Mouse (Mus musculus) kidney, embryonic 15.5 days (tissue): Measurements from ENCODE around the gene Dera. TPM values are rescaled to one million over a fixed set of nuclear protein-coding genes. Genes with fewer than 3 reads are reported as not detected.

Source experiments
- ATAC-seq: fragments of 200-750 bp; cut with Nextera tagmentation; replicated peaks from 2 replicates; pipeline ENCODE4 v1.8.0; 2017; ENCODE audit warnings: moderate TSS enrichment; ENCODE audit not compliant: low FRiP score
- H3K27ac ChIP-seq: fragments of 300-500 bp; sonication (generic); 2 replicates; pipeline ENCODE4 v1.5.1; 2015; ENCODE audit warnings: mild to moderate bottlenecking, inconsistent platforms
- H3K27me3 ChIP-seq: fragments of 300-500 bp; sonication (generic); 2 replicates; pipeline ENCODE4 v1.6.1; 2015; ENCODE audit warnings: inconsistent platforms
- H3K36me3 ChIP-seq: fragments of 300-500 bp; sonication (generic); 2 replicates; pipeline ENCODE4 v1.6.1; 2015; ENCODE audit warnings: inconsistent platforms
- H3K4me1 ChIP-seq: fragments of 300-500 bp; sonication (generic); 2 replicates; pipeline ENCODE4 v1.6.1; 2015; ENCODE audit warnings: inconsistent platforms
- H3K4me2 ChIP-seq: fragments of 300-500 bp; sonication (generic); 2 replicates; pipeline ENCODE4 v1.6.1; 2015; ENCODE audit warnings: moderate library complexity, mild to moderate bottlenecking, inconsistent platforms
- H3K4me3 ChIP-seq: fragments of 300-500 bp; sonication (generic); replicated peaks from 2 replicates; pipeline ENCODE4 v1.5.1; 2015; ENCODE audit warnings: mild to moderate bottlenecking, inconsistent platforms
- H3K9ac ChIP-seq: fragments of 300-500 bp; sonication (generic); 2 replicates; pipeline ENCODE4 v1.6.1; 2015; ENCODE audit warnings: mild to moderate bottlenecking, inconsistent platforms
- H3K9me3 ChIP-seq: fragments of 300-500 bp; sonication (generic); replicated peaks from 2 replicates; pipeline ENCODE4 v1.6.1; 2016; ENCODE audit warnings: inconsistent platforms
- WGBS: fragments of 180-500 bp; shearing (Covaris S2); methylation state at CpG from one replicate; pipeline ENCODE4 v1.1.7; 2015; ENCODE audit warnings: mixed read lengths; 5-methylcytosine and 5-hydroxymethylcytosine counted together
- polyA plus RNA-seq: library from polyadenylated mRNA; unstranded; fragments of >200 nt; fragmentation: Nextera tagmentation; extraction: Ambion mirVana; gene quantifications from 2 replicates; pipeline ENCODE4 v1.2.1, GENCODE M21; 2015

The Dera gene
- polyA plus RNA-seq, 1 experiment from 2014 or later: 66.3 TPM

GRCm38 (mm10) chr6:137789658-137790057 is 35.3 kb downstream of the Dera start:
- no peaks in the 10 kb centered on the region for H3K9me3 ChIP-seq
- H3K4me3 ChIP-seq: no peak overlapping the region
- 68% methylated on average over 2 of the region's 2 CpGs for WGBS
- no peak overlapping the region for H3K27ac ChIP-seq
- H3K4me2 ChIP-seq: no peak overlapping the region
- H3K4me1 ChIP-seq: no peaks in the 10 kb centered on the region
- H3K27me3 ChIP-seq: no peaks in the 10 kb centered on the region
- ATAC-seq: no peak
- no peak overlapping the region for H3K9ac ChIP-seq
- H3K36me3 ChIP-seq: no peaks in the 10 kb centered on the region

- Histone ChIP-seq H3K27ac (no peak overlapping the region), H3K9ac (no peak overlapping the region), H3K9me3 (peaks cover 8% of the 10 kb centered on the region), H3K27me3 (no peaks in the 10 kb centered on the region), H3K4me1 (no peaks in the 10 kb centered on the region), H3K4me3 (no peak overlapping the region), H3K36me3 (peaks cover 20% of the 10 kb centered on the region), H3K4me2 (no peak overlapping the region)
- 17% methylated on average over 2 of the region's 2 CpGs for WGBS
- ATAC-seq: no peak
These were observed 41.1 kb downstream of the Dera start for GRCm38 (mm10) chr6:137795494-137795893.

- Histone ChIP-seq H3K4me2 (no peak overlapping the region), H3K4me1 (no peaks in the 10 kb centered on the region), H3K9ac (no peak overlapping the region), H3K9me3 (peaks cover 8% of the 10 kb centered on the region), H3K36me3 (peaks cover 26% of the 10 kb centered on the region), H3K27me3 (no peaks in the 10 kb centered on the region), H3K4me3 (no peak overlapping the region), H3K27ac (no peak overlapping the region)
- WGBS: 73% methylated on average over 29 of the region's 29 CpGs
- ATAC-seq: no peak
These were observed 42.5 kb downstream of the Dera start for GRCm38 (mm10) chr6:137796596-137797567.

- Histone ChIP-seq H3K9ac (no peak overlapping the region), H3K27me3 (no peaks in the 10 kb centered on the region), H3K27ac (no peak overlapping the region), H3K4me1 (peaks cover 16% of the 10 kb centered on the region), H3K9me3 (peaks cover 8% of the 10 kb centered on the region), H3K36me3 (peaks cover 33% of the 10 kb centered on the region), H3K4me2 (no peak overlapping the region), H3K4me3 (no peak overlapping the region)
- no peak for ATAC-seq
- 47% methylated on average over 9 of the region's 9 CpGs for WGBS
These were observed 44.9 kb downstream of the Dera start for GRCm38 (mm10) chr6:137799253-137799652.

- Histone ChIP-seq H3K27me3 (no peaks in the 10 kb centered on the region), H3K4me3 (no peak overlapping the region), H3K36me3 (peaks cover 27% of the 10 kb centered on the region), H3K27ac (peak overlapping the region; percentile 60), H3K9me3 (peaks cover 12% of the 10 kb centered on the region), H3K9ac (no peak overlapping the region), H3K4me1 (peaks cover 29% of the 10 kb centered on the region), H3K4me2 (no peak overlapping the region)
- WGBS: 43% methylated on average over 12 of the region's 12 CpGs
- peak; percentile 53 for ATAC-seq
These were observed 49.2 kb downstream of the Dera start for GRCm38 (mm10) chr6:137803456-137804005.

- Histone ChIP-seq H3K9ac (no peak overlapping the region), H3K9me3 (peaks cover 12% of the 10 kb centered on the region), H3K27me3 (no peaks in the 10 kb centered on the region), H3K4me2 (no peak overlapping the region), H3K27ac (peak overlapping the region; percentile 60), H3K4me3 (no peak overlapping the region), H3K36me3 (peaks cover 25% of the 10 kb centered on the region), H3K4me1 (peaks cover 35% of the 10 kb centered on the region)
- WGBS: 59% methylated on average over 7 of the region's 7 CpGs
- peak; percentile 16; the same call in 1 of the 2 replicates for ATAC-seq
These were observed 49.8 kb downstream of the Dera start for GRCm38 (mm10) chr6:137804121-137804520.

- peaks cover 12% of the 10 kb centered on the region for H3K9me3 ChIP-seq
- no peak overlapping the region for H3K4me3 ChIP-seq
- peak overlapping the region; percentile 60; the same call in 1 of the 2 replicates for H3K27ac ChIP-seq
- H3K36me3 ChIP-seq: peaks cover 21% of the 10 kb centered on the region
- no peak overlapping the region for H3K4me2 ChIP-seq
- no peaks in the 10 kb centered on the region for H3K27me3 ChIP-seq
- H3K4me1 ChIP-seq: peaks cover 38% of the 10 kb centered on the region
- ATAC-seq: no peak
- no peak overlapping the region for H3K9ac ChIP-seq
- WGBS: 34% methylated on average over 9 of the region's 9 CpGs
These were observed 50.3 kb downstream of the Dera start for GRCm38 (mm10) chr6:137804606-137805005.

- Histone ChIP-seq H3K4me2 (no peak overlapping the region), H3K4me3 (no peak overlapping the region), H3K9me3 (peaks cover 4% of the 10 kb centered on the region; the same call in 1 of the 2 replicates), H3K27me3 (no peaks in the 10 kb centered on the region), H3K9ac (no peak overlapping the region), H3K27ac (no peak overlapping the region), H3K4me1 (peaks cover 44% of the 10 kb centered on the region), H3K36me3 (peaks cover 12% of the 10 kb centered on the region; the same call in 1 of the 2 replicates)
- 71% methylated on average over 3 of the region's 3 CpGs for WGBS
- no peak for ATAC-seq
These were observed 52.0 kb downstream of the Dera start for GRCm38 (mm10) chr6:137806342-137806741.

- Histone ChIP-seq H3K4me1 (peaks cover 44% of the 10 kb centered on the region), H3K9ac (no peak overlapping the region), H3K4me3 (no peak overlapping the region), H3K27ac (no peak overlapping the region), H3K36me3 (peaks cover 7% of the 10 kb centered on the region; the same call in 1 of the 2 replicates), H3K4me2 (no peak overlapping the region), H3K27me3 (no peaks in the 10 kb centered on the region), H3K9me3 (peaks cover 4% of the 10 kb centered on the region; the same call in 1 of the 2 replicates)
- ATAC-seq: no peak
- 62% methylated on average over 8 of the region's 8 CpGs for WGBS
These were observed 52.5 kb downstream of the Dera start for GRCm38 (mm10) chr6:137806806-137807205.

GRCm38 (mm10) chr6:137807296-137807695 is 53.0 kb downstream of the Dera start:
- H3K4me1 ChIP-seq: peaks cover 44% of the 10 kb centered on the region
- 88% methylated on average over 6 of the region's 6 CpGs for WGBS
- no peak for ATAC-seq
- H3K4me2 ChIP-seq: no peak overlapping the region
- H3K36me3 ChIP-seq: peaks cover 5% of the 10 kb centered on the region; the same call in 1 of the 2 replicates
- no peak overlapping the region for H3K27ac ChIP-seq
- no peak overlapping the region for H3K4me3 ChIP-seq
- peaks cover 4% of the 10 kb centered on the region; the same call in 1 of the 2 replicates for H3K9me3 ChIP-seq
- H3K27me3 ChIP-seq: no peaks in the 10 kb centered on the region
- H3K9ac ChIP-seq: no peak overlapping the region

GRCm38 (mm10) chr6:137808706-137809105 is 54.4 kb downstream of the Dera start:
- no peak overlapping the region for H3K4me2 ChIP-seq
- WGBS: 54% methylated on average over 6 of the region's 6 CpGs
- H3K4me3 ChIP-seq: no peak overlapping the region
- H3K27me3 ChIP-seq: no peaks in the 10 kb centered on the region
- H3K36me3 ChIP-seq: no peaks in the 10 kb centered on the region
- no peak for ATAC-seq
- H3K27ac ChIP-seq: peak overlapping the region; percentile 62; the same call in 1 of the 2 replicates
- no peak overlapping the region for H3K9ac ChIP-seq
- H3K4me1 ChIP-seq: peaks cover 34% of the 10 kb centered on the region
- peaks cover 4% of the 10 kb centered on the region; the same call in 1 of the 2 replicates for H3K9me3 ChIP-seq

GRCm38 (mm10) chr6:137810136-137810535 is 55.8 kb downstream of the Dera start:
- 16% methylated on average over 5 of the region's 5 CpGs for WGBS
- no peak overlapping the region for H3K4me2 ChIP-seq
- no peak overlapping the region for H3K27ac ChIP-seq
- ATAC-seq: peak; percentile 48; the same call in 1 of the 2 replicates
- peaks cover 21% of the 10 kb centered on the region for H3K4me1 ChIP-seq
- no peak overlapping the region for H3K4me3 ChIP-seq
- H3K36me3 ChIP-seq: no peaks in the 10 kb centered on the region
- H3K9me3 ChIP-seq: peaks cover 4% of the 10 kb centered on the region; the same call in 1 of the 2 replicates
- H3K9ac ChIP-seq: no peak overlapping the region
- no peaks in the 10 kb centered on the region for H3K27me3 ChIP-seq
